12 mouse cellular contexts compared by ENCODE assay signal in the genomic region with DNA sequence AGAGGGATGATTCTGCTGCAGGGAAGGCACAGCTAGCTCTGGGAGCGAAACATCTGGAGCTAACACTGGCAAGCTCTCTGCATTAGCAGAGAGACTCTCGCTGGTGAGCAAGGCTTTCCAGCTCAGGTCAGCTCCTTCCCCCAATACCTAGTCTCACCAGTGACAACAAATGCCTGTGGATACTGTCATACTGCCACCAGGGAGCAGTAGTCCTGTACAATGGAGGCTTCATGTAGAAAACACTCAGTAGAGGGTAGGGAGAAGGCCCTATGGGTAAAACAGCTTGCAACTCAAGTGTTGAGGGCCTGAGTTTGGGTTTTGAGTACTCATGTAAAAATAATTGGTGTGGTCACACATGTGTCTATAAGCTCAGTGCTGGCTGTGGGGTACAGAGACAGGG.
DNase-seq lines count a peak whose midpoint lies in the region; ATAC-seq and TF ChIP-seq lines count a peak whose summit lies in the region.
"Had no signal": no experiment of that assay in that cellular context is flagged by ENCODE, and none has a peak within 500 bp of the region (broad histone marks: within the 10 kb centered on the region; RNA-seq: fewer than 3 reads in every experiment).

No protein-coding gene starts in this region.

- POLR2A ChIA-PET in Patski (lab: Charles Lee), result no interaction called here

- H3K4me3 ChIP-seq in heart, adult 2 months, result no peak overlapping the region
- no peak overlapping the region for H3K4me3 ChIP-seq in heart, embryonic 11.5 days (ENCODE audit: low read depth, low read length)
- H3K4me3 ChIP-seq in heart, embryonic 12.5 days, result no peak overlapping the region
- H3K4me3 ChIP-seq: heart, embryonic 13.5 days; midbrain, embryonic 15.5 days had no signal

- TF ChIP-seq CTCF in heart, adult 2 months (IDR thresholded peaks at IDR 0.05), result peak; percentile 35; the same call in 1 of the 2 replicates
- TF ChIP-seq CTCF in Patski (IDR thresholded peaks at IDR 0.05), result peak; percentile 27

- no peak overlapping the region for H3K9ac ChIP-seq in heart, adult 2 months (ENCODE audit: low read depth, low read length)
- H3K9ac ChIP-seq in heart, embryonic 11.5 days (ENCODE audit: low read depth, low read length), result no peak overlapping the region
- H3K9ac ChIP-seq in heart, embryonic 12.5 days, result no peak overlapping the region
- H3K9ac ChIP-seq: heart, embryonic 13.5 days; midbrain, embryonic 15.5 days had no signal

- no peak for DNase-seq in heart, adult 2 months
- DNase-seq in heart, postnatal 10 days, result no peak
- peak; percentile 19 for DNase-seq in lung, postnatal 36 days
- DNase-seq in lung, postnatal 4 days, result no peak
- no peak for DNase-seq in Patski (ENCODE audit: low read depth, low spot score)
- peak; percentile 49 for DNase-seq in retina, embryonic 14.5 days (ENCODE audit: low spot score)
- DNase-seq: adrenal gland, postnatal 25 days; kidney, postnatal 14 days had no signal

- no peak for TF ChIP-seq EP300 in heart, adult 2 months (IDR thresholded peaks at IDR 0.05; ENCODE audit: insufficient read depth, low read depth, low read length)

- TF ChIP-seq POLR2A in heart, adult 2 months (IDR thresholded peaks at IDR 0.05; ENCODE audit: insufficient read depth, low read depth, low read length), result no peak

- H3K36me3 ChIP-seq in heart, adult 2 months (ENCODE audit: control insufficient read depth, insufficient read depth, low read length), result no peaks in the 10 kb centered on the region
- no peaks in the 10 kb centered on the region for H3K36me3 ChIP-seq in heart, embryonic 11.5 days (ENCODE audit: control insufficient read depth, insufficient read depth, low read length)
- H3K36me3 ChIP-seq in heart, embryonic 12.5 days, result no peaks in the 10 kb centered on the region
- H3K36me3 ChIP-seq: heart, embryonic 13.5 days; midbrain, embryonic 15.5 days had no signal

- ATAC-seq in Patski, result no peak
- ATAC-seq in heart, embryonic 11.5 days (replicated peaks; ENCODE audit: insufficient number of reproducible peaks, low FRiP score, low TSS enrichment), result no peak
- no peak for ATAC-seq in heart, embryonic 12.5 days (ENCODE audit: insufficient number of reproducible peaks, low FRiP score)
- ATAC-seq: midbrain, embryonic 15.5 days had no signal

- no peaks in the 10 kb centered on the region for H3K4me1 ChIP-seq in heart, adult 2 months (ENCODE audit: control insufficient read depth, insufficient read depth, low read length)
- H3K4me1 ChIP-seq in heart, embryonic 11.5 days (ENCODE audit: control insufficient read depth, insufficient read depth, low read length), result no peaks in the 10 kb centered on the region
- H3K4me1 ChIP-seq in heart, embryonic 12.5 days (replicated peaks), result peaks cover 15% of the 10 kb centered on the region

- intact Hi-C loops in heart, adult 2 months (cut with DNase I), result no loop called here
- intact Hi-C loops in heart, postnatal 10 days (cut with DNase I), result no loop called here

- no peak overlapping the region for H3K27ac ChIP-seq in heart, adult 2 months
- no peak overlapping the region for H3K27ac ChIP-seq in heart, embryonic 11.5 days (ENCODE audit: low read depth, low read length)
- H3K27ac ChIP-seq in heart, embryonic 12.5 days (ENCODE audit: poor library complexity, severe bottlenecking), result no peak overlapping the region
- H3K27ac ChIP-seq: heart, embryonic 13.5 days; midbrain, embryonic 15.5 days had no signal

- no peak overlapping the region for H3K4me2 ChIP-seq in heart, embryonic 11.5 days
- no peak overlapping the region for H3K4me2 ChIP-seq in heart, embryonic 12.5 days
- H3K4me2 ChIP-seq: heart, embryonic 13.5 days; midbrain, embryonic 15.5 days had no signal

- no peaks in the 10 kb centered on the region for H3K79me2 ChIP-seq in heart, adult 2 months (replicated peaks; ENCODE audit: control insufficient read depth, insufficient read depth, low read length)

- no peaks in the 10 kb centered on the region for H3K27me3 ChIP-seq in heart, adult 2 months (ENCODE audit: control insufficient read depth, insufficient read depth, low read length)
- no peaks in the 10 kb centered on the region for H3K27me3 ChIP-seq in Patski
- no peaks in the 10 kb centered on the region for H3K27me3 ChIP-seq in heart, embryonic 11.5 days (ENCODE audit: control insufficient read depth, insufficient read depth, low read length)
- no peaks in the 10 kb centered on the region for H3K27me3 ChIP-seq in heart, embryonic 12.5 days (replicated peaks)
- H3K27me3 ChIP-seq: heart, embryonic 13.5 days had no signal

- in situ Hi-C loops in Patski (cut with MboI; ENCODE audit: low pct_unique_long_range_greater_than_20kb), result no loop called here

- 73% methylated on average over 2 of the region's 2 CpGs for WGBS in heart, adult 2 months
- WGBS in heart, embryonic 11.5 days (ENCODE audit: insufficient replicate concordance), result 63% methylated on average over 2 of the region's 2 CpGs
- WGBS in heart, embryonic 12.5 days, result 68% methylated on average over 2 of the region's 2 CpGs

- H3K9me3 ChIP-seq in heart, embryonic 11.5 days (replicated peaks; ENCODE audit: control insufficient read depth, low read length), result no peaks in the 10 kb centered on the region
- H3K9me3 ChIP-seq in heart, embryonic 12.5 days (replicated peaks), result no peaks in the 10 kb centered on the region
- H3K9me3 ChIP-seq: heart, embryonic 13.5 days; midbrain, embryonic 15.5 days had no signal

- CTCF ChIA-PET in Patski (lab: Charles Lee), result interaction anchor here (1.1 kb wide), 1 partner anchor 15 kb away, joined by 4 read pairs; no protein-coding TSS in a partner anchor

Comparison
In these comparisons a context has a peak if more than half of its experiments do, and no peak if none do; other contexts are left out.
1. DNase-seq: peak in lung, postnatal 36 days (single experiment) and retina, embryonic 14.5 days (single experiment); none in heart, adult 2 months (0 of 2), heart, postnatal 10 days (0 of 2), lung, postnatal 4 days (0 of 2) and Patski (single experiment).